Mouse (Mus musculus) CH12.LX (cell line): ENCODE data around the gene Gm21969. TPM values are rescaled to one million over a fixed set of nuclear protein-coding genes. Genes with fewer than 3 reads are reported as not detected.

Source experiments
- DNase-seq: peaks from one replicate; pipeline ENCODE4 v3.0.0-alpha.2; 2013; ENCODE audit errors: extremely low read depth
- H3K27ac ChIP-seq: 2 replicates; pipeline ENCODE4 v1.5.1; 2012; ENCODE audit warnings: low read depth, mild to moderate bottlenecking, control low read depth, moderate library complexity; ENCODE audit not compliant: insufficient read depth
- H3K27me3 ChIP-seq: replicated peaks from 2 replicates; pipeline ENCODE3; 2012; ENCODE audit warnings: inconsistent platforms
- H3K36me3 ChIP-seq, 2 experiments: replicated peaks in 1 of 2; 2 replicates each; pipeline versions ENCODE3 to v1.6.1; 2012; ENCODE audit warnings: inconsistent platforms in 1 of 2, low read length in 1 of 2, mild to moderate bottlenecking in 1 of 2, mixed read lengths in 1 of 2, moderate library complexity in 1 of 2; ENCODE audit not compliant: control insufficient read depth in 1 of 2, insufficient read depth in 1 of 2
- H3K4me1 ChIP-seq, 2 experiments: 2 replicates each; pipeline ENCODE4 v1.6.1; 2012; ENCODE audit warnings: inconsistent platforms in 1 of 2, moderate library complexity in 1 of 2; ENCODE audit not compliant: insufficient read depth in 2 of 2, control insufficient read depth in 1 of 2
- H3K4me2 ChIP-seq: 2 replicates; pipeline ENCODE4 v1.6.1; 2012; ENCODE audit warnings: low read depth, mild to moderate bottlenecking, control low read depth; ENCODE audit not compliant: poor library complexity, insufficient read depth, severe bottlenecking
- H3K4me3 ChIP-seq, 3 experiments: fragments of 150-350 bp in 1 of 3; sonication (generic) in 1 of 3; replicated peaks in 1 of 3; 2 replicates each; pipeline versions ENCODE3 to v1.5.1; 2011 to 2012; ENCODE audit warnings: low read depth in 2 of 3, low read length in 2 of 3, mild to moderate bottlenecking in 2 of 3, moderate library complexity in 2 of 3, control low read depth in 1 of 3, improper control_type of control experiment in 1 of 3, inconsistent platforms in 1 of 3, mixed read lengths in 1 of 3; ENCODE audit not compliant: poor library complexity in 1 of 3
- H3K79me2 ChIP-seq: replicated peaks from 2 replicates; pipeline ENCODE4 v1.6.1; 2012; ENCODE audit warnings: mild to moderate bottlenecking, moderate library complexity; ENCODE audit not compliant: control insufficient read depth, poor library complexity, insufficient read depth, severe bottlenecking; ENCODE audit errors: extremely low read depth
- H3K9ac ChIP-seq: 2 replicates; pipeline ENCODE4 v1.6.1; 2012; ENCODE audit warnings: low read depth, mild to moderate bottlenecking, control low read depth, moderate library complexity; ENCODE audit not compliant: insufficient read depth
- H3K9me3 ChIP-seq: replicated peaks from 2 replicates; pipeline ENCODE3; 2012; ENCODE audit warnings: low read length, inconsistent platforms, mixed read lengths
- BHLHE40 ChIP-seq: IDR thresholded peaks from 2 replicates; pipeline ENCODE4 v1.6.1; 2011; ENCODE audit warnings: mild to moderate bottlenecking, low read depth, low read length, improper control_type of control experiment
- CHD1 ChIP-seq: IDR thresholded peaks from 2 replicates; pipeline ENCODE4 v1.6.1; 2012; ENCODE audit warnings: low read depth, low read length, improper control_type of control experiment, inconsistent platforms
- EP300 ChIP-seq: IDR thresholded peaks from 2 replicates; pipeline ENCODE4 v1.6.1; 2011; ENCODE audit warnings: low read length, improper control_type of control experiment
- ETS1 ChIP-seq: conservative IDR thresholded peaks from 2 replicates; pipeline ENCODE4 v1.6.1; 2012; ENCODE audit warnings: low read depth, mild to moderate bottlenecking, inconsistent platforms, low read length, improper control_type of control experiment, moderate library complexity
- GABPA ChIP-seq: IDR thresholded peaks from 2 replicates; pipeline ENCODE4 v1.6.1; 2012; ENCODE audit warnings: low read depth, low read length, improper control_type of control experiment, inconsistent platforms; ENCODE audit not compliant: insufficient replicate concordance
- JUND ChIP-seq: conservative IDR thresholded peaks from 2 replicates; pipeline ENCODE4 v1.6.1; 2011; ENCODE audit warnings: low read depth, low read length, improper control_type of control experiment
- KAT2A ChIP-seq: IDR thresholded peaks from 2 replicates; pipeline ENCODE4 v1.6.1; 2012; ENCODE audit warnings: low read length, improper control_type of control experiment, inconsistent platforms; ENCODE audit not compliant: insufficient replicate concordance
- MAX ChIP-seq: IDR thresholded peaks from 2 replicates; pipeline ENCODE4 v1.6.1; 2011; ENCODE audit warnings: low read length, improper control_type of control experiment
- MYC ChIP-seq: IDR thresholded peaks from 2 replicates; pipeline ENCODE4 v1.6.1; 2011; ENCODE audit warnings: low read depth, mild to moderate bottlenecking, improper control_type of control experiment, low read length
- NELFE ChIP-seq: IDR thresholded peaks from 2 replicates; pipeline ENCODE4 v1.6.1; 2011; ENCODE audit warnings: low read depth, low read length, improper control_type of control experiment
- NRF1 ChIP-seq: IDR thresholded peaks from 2 replicates; pipeline ENCODE4 v1.6.1; 2014; ENCODE audit warnings: low read depth, mild to moderate bottlenecking, inconsistent platforms, low read length, improper control_type of control experiment, moderate library complexity
- POLR2A ChIP-seq: IDR thresholded peaks from 2 replicates; pipeline ENCODE4 v1.6.1; 2011; ENCODE audit warnings: low read depth, mild to moderate bottlenecking, improper control_type of control experiment, low read length
- RAD21 ChIP-seq: IDR thresholded peaks from 2 replicates; pipeline ENCODE4 v1.6.1; 2011; ENCODE audit warnings: low read depth, mild to moderate bottlenecking, low read length, improper control_type of control experiment, moderate library complexity
- RCOR1 ChIP-seq: conservative IDR thresholded peaks from 2 replicates; pipeline ENCODE4 v1.6.1; 2012; ENCODE audit warnings: low read depth, mild to moderate bottlenecking, inconsistent platforms, low read length, improper control_type of control experiment
- TBP ChIP-seq: conservative IDR thresholded peaks from 2 replicates; pipeline ENCODE4 v1.6.1; 2011; ENCODE audit warnings: low read depth, low read length, improper control_type of control experiment
- TCF12 ChIP-seq: IDR thresholded peaks from 2 replicates; pipeline ENCODE4 v1.6.1; 2014; ENCODE audit warnings: low read depth, mild to moderate bottlenecking, inconsistent platforms, low read length, improper control_type of control experiment
- ZMIZ1 ChIP-seq: IDR thresholded peaks from 2 replicates; pipeline ENCODE4 v1.6.1; 2012; ENCODE audit warnings: low read depth, mild to moderate bottlenecking, inconsistent platforms, low read length, improper control_type of control experiment
- ZNF384 ChIP-seq: IDR thresholded peaks from 2 replicates; pipeline ENCODE4 v1.6.1; 2012; ENCODE audit warnings: low read depth, low read length, improper control_type of control experiment, inconsistent platforms
- dilution Hi-C: fragments of 300-500 bp; cut with MboI; formaldehyde crosslinking; loops from 2 replicates; pipeline ENCODE4 v1.14.3; 2020; ENCODE audit warnings: low sequenced_read_pairs; ENCODE audit not compliant: extremely low pct_unique_long_range_greater_than_20kb, extremely low pct_ligation_motif_present
- in situ Hi-C: fragments of 300-500 bp; cut with MboI; formaldehyde crosslinking; loops from 3 replicates; pipeline ENCODE4 v1.14.3; 2019; ENCODE audit warnings: low sequenced_read_pairs, low pct_ligation_motif_present, low pct_unique_long_range_greater_than_20kb, mixed read lengths
- polyA plus RNA-seq: library from polyadenylated mRNA; unstranded; fragments of >175 nt; gene quantifications from 2 replicates; pipeline ENCODE4 v1.2.1, GENCODE M21; 2012; ENCODE audit warnings: low read depth; ENCODE audit not compliant: insufficient read length
- total RNA-seq, 2 experiments: library from RNA; depleted of rRNA; stranded (reverse); fragments of 300-350 nt in 1 of 2; fragments of >200 nt in 1 of 2; gene quantifications; 2 replicates each; pipeline ENCODE4 v1.2.3; 2012 to 2014

Gene Gm21969
- total and polyA plus RNA-seq, 3 experiments: not detected

- H3K4me3 ChIP-seq: peak overlapping the region in 2 of 3 experiments; percentile 57 to 61
- TF ChIP-seq RAD21: no peak
- no peak for TF ChIP-seq ZNF384
- no peak for TF ChIP-seq RCOR1
- no peak for TF ChIP-seq TCF12
- TF ChIP-seq POLR2A: no peak
- no peak for TF ChIP-seq NRF1
- TF ChIP-seq KAT2A: no peak
- no peak for TF ChIP-seq JUND
- TF ChIP-seq MYC: no peak
- TF ChIP-seq BHLHE40: no peak
- no peak for TF ChIP-seq TBP
- H3K27me3 ChIP-seq: peaks cover 95% of the 10 kb centered on the region
- dilution Hi-C loops: no loop called here
- no peaks in the 10 kb centered on the region for H3K79me2 ChIP-seq
- peaks cover 10 to 39% of the 10 kb centered on the region in 2 experiments; a peak in 3 of 4 replicates for H3K4me1 ChIP-seq
- no peak for DNase-seq
- peak overlapping the region; percentile 73 for H3K4me2 ChIP-seq
- no peak overlapping the region for H3K9ac ChIP-seq
- H3K27ac ChIP-seq: no peak overlapping the region
- in situ Hi-C loops: loop anchor here (5.0 kb wide), 2 partner anchors 37 to 63 kb away; no protein-coding TSS in a partner anchor
- peaks cover 4% of the 10 kb centered on the region for H3K9me3 ChIP-seq
- H3K36me3 ChIP-seq: no peaks in the 10 kb centered on the region
Measured at GRCm38 (mm10) chr4:139575673-139576003, 27.3 kb upstream of the Gm21969 start.

- DNase-seq: no peak
- dilution Hi-C loops: no loop called here
- Histone ChIP-seq H3K4me1 (peaks cover 10 to 39% of the 10 kb centered on the region in 2 experiments; a peak in 3 of 4 replicates), H3K4me2 (no peak overlapping the region), H3K79me2 (no peaks in the 10 kb centered on the region), H3K27ac (no peak overlapping the region), H3K9me3 (peaks cover 4% of the 10 kb centered on the region), H3K9ac (no peak overlapping the region), H3K36me3 (no peaks in the 10 kb centered on the region), H3K4me3 (no peak overlapping the region), H3K27me3 (peaks cover 97% of the 10 kb centered on the region)
- TF ChIP-seq ZMIZ1: no peak
- TF ChIP-seq RAD21: no peak
- no peak for TF ChIP-seq TCF12
- no peak for TF ChIP-seq KAT2A
- no peak for TF ChIP-seq MAX
- TF ChIP-seq GABPA: no peak
- TF ChIP-seq CHD1: no peak
- no peak for TF ChIP-seq EP300
- no peak for TF ChIP-seq ETS1
- TF ChIP-seq ZNF384: no peak
- no peak for TF ChIP-seq POLR2A
- TF ChIP-seq NELFE: no peak
- in situ Hi-C loops: loop anchor here (5.0 kb wide), 2 partner anchors 36 to 64 kb away; no protein-coding TSS in a partner anchor
Measured at GRCm38 (mm10) chr4:139576251-139576880, 26.6 kb upstream of the Gm21969 start.
